Mouse (Mus musculus) midbrain, embryonic 14.5 days (tissue): Measurements from ENCODE around the gene M6pr. TPM values are rescaled to one million over a fixed set of nuclear protein-coding genes. Genes with fewer than 3 reads are reported as not detected.
A peak's percentile ranks its signal among the peaks of the same experiment; 100 is the strongest.

Experiments
- ATAC-seq: fragments of 200-750 bp; cut with Nextera tagmentation; 2 replicates; pipeline ENCODE4 v1.8.0; 2017; ENCODE audit warnings: moderate number of reproducible peaks, moderate library complexity; ENCODE audit not compliant: low FRiP score, low TSS enrichment
- DNase-seq: peaks from one replicate; pipeline ENCODE4 v3.0.0-alpha.2; 2015
- H3K27ac ChIP-seq: fragments of 300-500 bp; sonication (generic); replicated peaks from 2 replicates; pipeline ENCODE4 v1.5.1; 2014; ENCODE audit warnings: mild to moderate bottlenecking, low read depth, low read length, moderate library complexity
- H3K27me3 ChIP-seq: fragments of 300-500 bp; sonication (generic); 2 replicates; pipeline ENCODE4 v1.6.1; 2014; ENCODE audit warnings: low read length, control low read depth, mixed read lengths; ENCODE audit not compliant: control insufficient read depth, insufficient read depth
- H3K36me3 ChIP-seq: fragments of 300-500 bp; sonication (generic); 2 replicates; pipeline ENCODE4 v1.6.1; 2014; ENCODE audit warnings: low read length, control low read depth; ENCODE audit not compliant: control insufficient read depth, insufficient read depth
- H3K4me1 ChIP-seq: fragments of 300-500 bp; sonication (generic); 2 replicates; pipeline ENCODE4 v1.6.1; 2014; ENCODE audit warnings: mild to moderate bottlenecking, antibody characterized with exemption, low read length, control low read depth; ENCODE audit not compliant: control insufficient read depth, insufficient read depth
- H3K4me2 ChIP-seq: fragments of 300-500 bp; sonication (generic); 2 replicates; pipeline ENCODE4 v1.6.1; 2014; ENCODE audit warnings: mild to moderate bottlenecking, low read length, moderate library complexity
- H3K4me3 ChIP-seq: fragments of 300-500 bp; sonication (generic); replicated peaks from 2 replicates; pipeline ENCODE4 v1.5.1; 2014; ENCODE audit warnings: low read depth, low read length
- H3K9ac ChIP-seq: fragments of 300-500 bp; sonication (generic); replicated peaks from 2 replicates; pipeline ENCODE4 v1.6.1; 2014; ENCODE audit warnings: mild to moderate bottlenecking, low read length, moderate library complexity
- H3K9me3 ChIP-seq: fragments of 300-500 bp; sonication (generic); 2 replicates; pipeline ENCODE4 v1.6.1; 2016; ENCODE audit warnings: low read length, control low read depth, mixed read lengths; ENCODE audit not compliant: control insufficient read depth
- WGBS: fragments of 180-500 bp; shearing (Covaris S2); extraction: QIAGEN DNeasy Blood & Tissue Kit; methylation state at CpG from one replicate; pipeline ENCODE4 v1.1.7; 2014; 5-methylcytosine and 5-hydroxymethylcytosine counted together
- polyA plus RNA-seq: library from polyadenylated mRNA; unstranded; fragments of >200 nt; fragmentation: Nextera tagmentation; extraction: Ambion mirVana; gene quantifications from 2 replicates; pipeline ENCODE4 v1.2.1, GENCODE M21; 2014

M6pr gene
- polyA plus RNA-seq, 1 experiment from 2014 or later = 60.9 TPM

GRCm38 (mm10) chr6:122284304-122284703 lies 24.2 kb upstream of the M6pr start:
- no peak for DNase-seq
- Histone ChIP-seq H3K9me3 (no peaks in the 10 kb centered on the region), H3K27me3 (no peaks in the 10 kb centered on the region), H3K27ac (no peak overlapping the region), H3K4me3 (no peak overlapping the region), H3K9ac (no peak overlapping the region), H3K4me1 (no peaks in the 10 kb centered on the region), H3K36me3 (no peaks in the 10 kb centered on the region), H3K4me2 (no peak overlapping the region)
- ATAC-seq = no peak
- 83% methylated on average over 4 of the region's 4 CpGs for WGBS

- Histone ChIP-seq H3K27ac (no peak overlapping the region), H3K9ac (no peak overlapping the region), H3K4me3 (no peak overlapping the region), H3K9me3 (no peaks in the 10 kb centered on the region), H3K4me2 (no peak overlapping the region), H3K27me3 (no peaks in the 10 kb centered on the region), H3K4me1 (no peaks in the 10 kb centered on the region), H3K36me3 (no peaks in the 10 kb centered on the region)
- no peak for ATAC-seq
- 97% methylated on average over 1 of the region's 1 CpGs for WGBS
- DNase-seq = no peak
Measured at GRCm38 (mm10) chr6:122284823-122285222, 23.7 kb upstream of the M6pr start.

GRCm38 (mm10) chr6:122288263-122288662 lies 20.3 kb upstream of the M6pr start:
- Histone ChIP-seq H3K4me3 (no peak overlapping the region), H3K27ac (no peak overlapping the region), H3K9ac (no peak overlapping the region), H3K9me3 (no peaks in the 10 kb centered on the region), H3K36me3 (no peaks in the 10 kb centered on the region), H3K4me1 (no peaks in the 10 kb centered on the region), H3K27me3 (no peaks in the 10 kb centered on the region), H3K4me2 (no peak overlapping the region)
- DNase-seq (no peak), ATAC-seq (no peak)
- 41% methylated on average over 1 of the region's 1 CpGs for WGBS

GRCm38 (mm10) chr6:122289313-122289712 lies 19.2 kb upstream of the M6pr start:
- ATAC-seq (no peak), DNase-seq (no peak)
- Histone ChIP-seq H3K27me3 (no peaks in the 10 kb centered on the region), H3K4me1 (no peaks in the 10 kb centered on the region), H3K4me2 (no peak overlapping the region), H3K27ac (no peak overlapping the region), H3K9ac (no peak overlapping the region), H3K4me3 (no peak overlapping the region), H3K9me3 (no peaks in the 10 kb centered on the region), H3K36me3 (no peaks in the 10 kb centered on the region)
- 51% methylated on average over 1 of the region's 1 CpGs for WGBS

- Histone ChIP-seq H3K4me3 (no peak overlapping the region), H3K27me3 (no peaks in the 10 kb centered on the region), H3K9ac (no peak overlapping the region), H3K36me3 (no peaks in the 10 kb centered on the region), H3K4me1 (no peaks in the 10 kb centered on the region), H3K4me2 (no peak overlapping the region), H3K9me3 (no peaks in the 10 kb centered on the region), H3K27ac (no peak overlapping the region)
- ATAC-seq (no peak), DNase-seq (no peak)
- WGBS = 73% methylated on average over 3 of the region's 3 CpGs
Measured at GRCm38 (mm10) chr6:122290253-122290652, 18.3 kb upstream of the M6pr start.

GRCm38 (mm10) chr6:122291264-122291663 lies 17.3 kb upstream of the M6pr start:
- Histone ChIP-seq H3K36me3 (no peaks in the 10 kb centered on the region), H3K4me1 (peaks cover 3% of the 10 kb centered on the region; the same call in 1 of the 2 replicates), H3K9me3 (no peaks in the 10 kb centered on the region), H3K4me2 (no peak overlapping the region), H3K4me3 (no peak overlapping the region), H3K27me3 (no peaks in the 10 kb centered on the region), H3K27ac (no peak overlapping the region), H3K9ac (no peak overlapping the region)
- no peak for ATAC-seq
- no peak for DNase-seq
- 71% methylated on average over 2 of the region's 2 CpGs for WGBS

GRCm38 (mm10) chr6:122291735-122292134 lies 16.8 kb upstream of the M6pr start:
- H3K9ac ChIP-seq = no peak overlapping the region
- WGBS = 83% methylated on average over 3 of the region's 3 CpGs
- H3K36me3 ChIP-seq = no peaks in the 10 kb centered on the region
- H3K27me3 ChIP-seq = no peaks in the 10 kb centered on the region
- H3K4me3 ChIP-seq = no peak overlapping the region
- no peak for DNase-seq
- H3K4me2 ChIP-seq = no peak overlapping the region
- no peaks in the 10 kb centered on the region for H3K9me3 ChIP-seq
- no peak for ATAC-seq
- no peak overlapping the region for H3K27ac ChIP-seq
- H3K4me1 ChIP-seq = peaks cover 6% of the 10 kb centered on the region; the same call in 1 of the 2 replicates

- H3K4me2 ChIP-seq = no peak overlapping the region
- no peaks in the 10 kb centered on the region for H3K36me3 ChIP-seq
- no peaks in the 10 kb centered on the region for H3K27me3 ChIP-seq
- no peak overlapping the region for H3K4me3 ChIP-seq
- no peak overlapping the region for H3K9ac ChIP-seq
- WGBS = 58% methylated on average over 2 of the region's 2 CpGs
- DNase-seq (peak; percentile 15), ATAC-seq (no peak)
- no peaks in the 10 kb centered on the region for H3K9me3 ChIP-seq
- no peak overlapping the region for H3K27ac ChIP-seq
- H3K4me1 ChIP-seq = peaks cover 8% of the 10 kb centered on the region; the same call in 1 of the 2 replicates
Measured at GRCm38 (mm10) chr6:122292184-122292583, 16.3 kb upstream of the M6pr start.

GRCm38 (mm10) chr6:122293121-122293520 lies 15.4 kb upstream of the M6pr start:
- Histone ChIP-seq H3K4me1 (peaks cover 8% of the 10 kb centered on the region; the same call in 1 of the 2 replicates), H3K4me3 (no peak overlapping the region), H3K9me3 (no peaks in the 10 kb centered on the region), H3K27ac (no peak overlapping the region), H3K4me2 (no peak overlapping the region), H3K9ac (no peak overlapping the region), H3K27me3 (no peaks in the 10 kb centered on the region), H3K36me3 (no peaks in the 10 kb centered on the region)
- ATAC-seq = no peak
- DNase-seq = no peak
- 92% methylated on average over 8 of the region's 8 CpGs for WGBS
